In the genomic region with DNA sequence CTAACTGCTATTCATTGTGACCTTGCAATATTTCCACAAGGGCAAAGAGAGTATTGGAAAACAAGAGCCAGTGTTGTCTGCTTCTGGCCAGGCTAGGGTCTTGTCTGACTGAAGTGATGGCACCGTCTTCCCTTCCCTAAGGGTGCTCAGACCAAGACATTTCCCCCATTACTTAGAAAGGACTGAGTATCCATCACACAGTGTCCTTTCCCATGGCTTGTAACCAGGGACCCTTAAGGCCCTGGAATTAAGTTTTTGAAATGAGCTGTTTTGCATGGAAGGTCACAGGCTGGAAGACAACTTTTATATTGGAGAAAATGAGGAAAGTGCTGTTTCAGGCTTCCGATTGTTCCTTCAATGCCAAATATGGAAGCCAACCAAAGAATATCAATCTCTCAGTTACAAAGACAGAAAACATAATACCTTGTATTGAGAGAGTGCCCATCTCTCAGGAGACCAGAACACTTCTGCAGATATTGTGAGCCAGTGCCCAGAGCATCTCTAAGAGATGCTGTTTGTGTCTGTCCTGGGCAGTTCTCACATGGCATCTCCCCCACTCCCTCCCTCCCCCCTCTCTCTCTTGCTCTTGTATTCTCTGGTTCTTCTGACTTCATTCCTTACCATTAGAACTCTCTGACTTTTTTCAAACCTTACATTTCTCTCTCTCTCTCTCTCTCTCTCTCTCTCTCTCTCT, we compare ENCODE assay signal across 27 mouse cellular contexts.
DNase-seq lines count a peak whose midpoint lies in the region; ATAC-seq lines count a peak whose summit lies in the region.
"Had no signal": no experiment of that assay in that cellular context is flagged by ENCODE, and none has a peak within 500 bp of the region (broad histone marks: within the 10 kb centered on the region; RNA-seq: fewer than 3 reads in every experiment).

No protein-coding gene starts in this region.

- H3K9ac ChIP-seq in hindbrain, embryonic 13.5 days, result no peak overlapping the region
- no peak overlapping the region for H3K9ac ChIP-seq in hindbrain, embryonic 11.5 days (ENCODE audit: low read depth, low read length)
- H3K9ac ChIP-seq in midbrain, embryonic 16.5 days (ENCODE audit: low read depth, low read length), result no peak overlapping the region
- no peak overlapping the region for H3K9ac ChIP-seq in neural tube, embryonic 14.5 days (replicated peaks; ENCODE audit: low read depth, low read length)
- H3K9ac ChIP-seq: embryonic facial prominence, embryonic 13.5 days; heart, embryonic 12.5 days; kidney, embryonic 15.5 days; limb, embryonic 15.5 days; liver, embryonic 13.5 days; midbrain, embryonic 13.5 days; neural tube, embryonic 12.5 days had no signal

- H3K4me2 ChIP-seq in hindbrain, embryonic 13.5 days, result no peak overlapping the region
- H3K4me2 ChIP-seq in hindbrain, embryonic 11.5 days (replicated peaks; ENCODE audit: low read depth, low read length), result no peak overlapping the region
- H3K4me2 ChIP-seq in midbrain, embryonic 16.5 days (ENCODE audit: low read length), result no peak overlapping the region
- no peak overlapping the region for H3K4me2 ChIP-seq in neural tube, embryonic 14.5 days (ENCODE audit: low read depth, low read length)
- H3K4me2 ChIP-seq: embryonic facial prominence, embryonic 13.5 days; heart, embryonic 12.5 days; kidney, embryonic 15.5 days; limb, embryonic 15.5 days; liver, embryonic 13.5 days; midbrain, embryonic 13.5 days; neural tube, embryonic 12.5 days had no signal

- DNase-seq in hindbrain, embryonic 11.5 days (ENCODE audit: low spot score), result no peak
- no peak for DNase-seq in midbrain, embryonic 10.5 days (ENCODE audit: low spot score)
- DNase-seq in spleen, adult 18-20 months, result no peak
- DNase-seq: adrenal gland, postnatal 25 days; B cell, adult 2 months; cerebellum, postnatal 10 days; heart, adult 2 months; heart, postnatal 4 days; kidney, adult 18-20 months; liver, embryonic 13.5 days; lung, adult 18-20 months; lung, postnatal 4 days; right cerebral cortex, postnatal 4 days had no signal

- WGBS in hindbrain, embryonic 13.5 days, result 82% methylated on average over 2 of the region's 2 CpGs
- 89% methylated on average over 2 of the region's 2 CpGs for WGBS in hindbrain, embryonic 11.5 days
- 92% methylated on average over 2 of the region's 2 CpGs for WGBS in midbrain, embryonic 16.5 days
- 93% methylated on average over 2 of the region's 2 CpGs for WGBS in midbrain, embryonic 10.5 days
- WGBS in neural tube, embryonic 14.5 days, result 83% methylated on average over 2 of the region's 2 CpGs

- no peaks in the 10 kb centered on the region for H3K4me1 ChIP-seq in hindbrain, embryonic 13.5 days (replicated peaks)
- no peaks in the 10 kb centered on the region for H3K4me1 ChIP-seq in hindbrain, embryonic 11.5 days (replicated peaks; ENCODE audit: control insufficient read depth, insufficient read depth, low read length)
- H3K4me1 ChIP-seq in midbrain, embryonic 16.5 days (ENCODE audit: control insufficient read depth, insufficient read depth, low read length), result no peaks in the 10 kb centered on the region
- no peaks in the 10 kb centered on the region for H3K4me1 ChIP-seq in midbrain, embryonic 10.5 days
- H3K4me1 ChIP-seq in neural tube, embryonic 14.5 days (ENCODE audit: control insufficient read depth, insufficient read depth, low read length), result no peaks in the 10 kb centered on the region
- H3K4me1 ChIP-seq: embryonic facial prominence, embryonic 13.5 days; forebrain, embryonic 10.5 days; heart, embryonic 12.5 days; kidney, embryonic 15.5 days; limb, embryonic 15.5 days; liver, embryonic 13.5 days; megakaryocyte, embryonic 14.5 days; midbrain, embryonic 13.5 days; neural tube, embryonic 12.5 days had no signal

- H3K4me3 ChIP-seq in hindbrain, embryonic 13.5 days, result no peak overlapping the region
- H3K4me3 ChIP-seq in hindbrain, embryonic 11.5 days (ENCODE audit: low read depth, low read length), result no peak overlapping the region
- no peak overlapping the region for H3K4me3 ChIP-seq in midbrain, embryonic 16.5 days (ENCODE audit: low read depth, low read length)
- H3K4me3 ChIP-seq in midbrain, embryonic 10.5 days, result no peak overlapping the region
- no peak overlapping the region for H3K4me3 ChIP-seq in neural tube, embryonic 14.5 days (ENCODE audit: low read depth, low read length)
- H3K4me3 ChIP-seq: embryonic facial prominence, embryonic 13.5 days; forebrain, embryonic 10.5 days; heart, adult 2 months; heart, embryonic 12.5 days; kidney, embryonic 15.5 days; limb, embryonic 10.5 days; limb, embryonic 15.5 days; liver, embryonic 13.5 days; megakaryocyte, embryonic 14.5 days; midbrain, embryonic 13.5 days; neural tube, embryonic 12.5 days had no signal

- H3K27ac ChIP-seq in hindbrain, embryonic 13.5 days, result no peak overlapping the region
- H3K27ac ChIP-seq in hindbrain, embryonic 11.5 days (ENCODE audit: low read depth, low read length), result no peak overlapping the region
- no peak overlapping the region for H3K27ac ChIP-seq in midbrain, embryonic 16.5 days (ENCODE audit: low read length)
- no peak overlapping the region for H3K27ac ChIP-seq in midbrain, embryonic 10.5 days (replicated peaks)
- H3K27ac ChIP-seq in neural tube, embryonic 14.5 days (ENCODE audit: low read depth, low read length), result no peak overlapping the region
- H3K27ac ChIP-seq: embryonic facial prominence, embryonic 13.5 days; forebrain, embryonic 10.5 days; heart, adult 2 months; kidney, embryonic 15.5 days; limb, embryonic 10.5 days; limb, embryonic 15.5 days; liver, embryonic 13.5 days; midbrain, embryonic 13.5 days; neural tube, embryonic 12.5 days had no signal

- H3K27me3 ChIP-seq in hindbrain, embryonic 13.5 days, result no peaks in the 10 kb centered on the region
- no peaks in the 10 kb centered on the region for H3K27me3 ChIP-seq in hindbrain, embryonic 11.5 days (ENCODE audit: control insufficient read depth, insufficient read depth, low read length)
- no peaks in the 10 kb centered on the region for H3K27me3 ChIP-seq in midbrain, embryonic 16.5 days (ENCODE audit: control insufficient read depth, insufficient read depth, low read depth, low read length)
- no peaks in the 10 kb centered on the region for H3K27me3 ChIP-seq in midbrain, embryonic 10.5 days (ENCODE audit: low read depth, poor library complexity, severe bottlenecking)
- H3K27me3 ChIP-seq in neural tube, embryonic 14.5 days (ENCODE audit: control insufficient read depth, insufficient read depth, low read length), result no peaks in the 10 kb centered on the region
- H3K27me3 ChIP-seq: embryonic facial prominence, embryonic 13.5 days; heart, embryonic 12.5 days; kidney, embryonic 15.5 days; limb, embryonic 15.5 days; liver, embryonic 13.5 days; megakaryocyte, embryonic 14.5 days; midbrain, embryonic 13.5 days; neural tube, embryonic 12.5 days had no signal

- ATAC-seq in hindbrain, embryonic 13.5 days (ENCODE audit: low FRiP score), result peak; percentile 69; the same call in 1 of the 2 replicates
- no peak for ATAC-seq in hindbrain, embryonic 11.5 days (ENCODE audit: low FRiP score)
- ATAC-seq in midbrain, embryonic 16.5 days, result 0 out of 2 replicates have a peak, but pooled peaks have one; percentile 51
- peak; percentile 69; the same call in 1 of the 2 replicates for ATAC-seq in neural tube, embryonic 14.5 days (ENCODE audit: low read depth)
- ATAC-seq: forebrain, embryonic 16.5 days; lung, postnatal 0 days; midbrain, embryonic 13.5 days had no signal

- H3K36me3 ChIP-seq in hindbrain, embryonic 13.5 days, result no peaks in the 10 kb centered on the region
- no peaks in the 10 kb centered on the region for H3K36me3 ChIP-seq in hindbrain, embryonic 11.5 days (ENCODE audit: control insufficient read depth, insufficient read depth, low read length)
- H3K36me3 ChIP-seq in midbrain, embryonic 16.5 days (ENCODE audit: control insufficient read depth, insufficient read depth, low read length), result no peaks in the 10 kb centered on the region
- no peaks in the 10 kb centered on the region for H3K36me3 ChIP-seq in midbrain, embryonic 10.5 days
- no peaks in the 10 kb centered on the region for H3K36me3 ChIP-seq in neural tube, embryonic 14.5 days (ENCODE audit: control insufficient read depth, insufficient read depth, low read length)
- H3K36me3 ChIP-seq: embryonic facial prominence, embryonic 13.5 days; forebrain, embryonic 10.5 days; heart, embryonic 12.5 days; kidney, embryonic 15.5 days; limb, embryonic 10.5 days; limb, embryonic 15.5 days; liver, embryonic 13.5 days; midbrain, embryonic 13.5 days; neural tube, embryonic 12.5 days had no signal

- no peaks in the 10 kb centered on the region for H3K9me3 ChIP-seq in hindbrain, embryonic 13.5 days
- no peaks in the 10 kb centered on the region for H3K9me3 ChIP-seq in hindbrain, embryonic 11.5 days (ENCODE audit: control insufficient read depth, low read length)
- no peaks in the 10 kb centered on the region for H3K9me3 ChIP-seq in midbrain, embryonic 16.5 days (replicated peaks; ENCODE audit: control insufficient read depth, low read length, poor library complexity, severe bottlenecking)
- no peaks in the 10 kb centered on the region for H3K9me3 ChIP-seq in midbrain, embryonic 10.5 days (replicated peaks)
- H3K9me3 ChIP-seq in neural tube, embryonic 14.5 days (ENCODE audit: control insufficient read depth, low read length), result no peaks in the 10 kb centered on the region
- H3K9me3 ChIP-seq: embryonic facial prominence, embryonic 13.5 days; forebrain, embryonic 10.5 days; heart, embryonic 12.5 days; kidney, embryonic 15.5 days; limb, embryonic 10.5 days; limb, embryonic 15.5 days; liver, embryonic 13.5 days; megakaryocyte, embryonic 14.5 days; midbrain, embryonic 13.5 days; neural tube, embryonic 12.5 days had no signal
